Mouse (Mus musculus): ENCODE measurements around the gene Dapk2. TPM values are rescaled to one million over a fixed set of nuclear protein-coding genes. Genes with fewer than 3 reads are reported as not detected.

The Dapk2 gene
- total RNA-seq, 2 experiments from 2014 or later = 0.83 to 0.84 TPM

DNA sequence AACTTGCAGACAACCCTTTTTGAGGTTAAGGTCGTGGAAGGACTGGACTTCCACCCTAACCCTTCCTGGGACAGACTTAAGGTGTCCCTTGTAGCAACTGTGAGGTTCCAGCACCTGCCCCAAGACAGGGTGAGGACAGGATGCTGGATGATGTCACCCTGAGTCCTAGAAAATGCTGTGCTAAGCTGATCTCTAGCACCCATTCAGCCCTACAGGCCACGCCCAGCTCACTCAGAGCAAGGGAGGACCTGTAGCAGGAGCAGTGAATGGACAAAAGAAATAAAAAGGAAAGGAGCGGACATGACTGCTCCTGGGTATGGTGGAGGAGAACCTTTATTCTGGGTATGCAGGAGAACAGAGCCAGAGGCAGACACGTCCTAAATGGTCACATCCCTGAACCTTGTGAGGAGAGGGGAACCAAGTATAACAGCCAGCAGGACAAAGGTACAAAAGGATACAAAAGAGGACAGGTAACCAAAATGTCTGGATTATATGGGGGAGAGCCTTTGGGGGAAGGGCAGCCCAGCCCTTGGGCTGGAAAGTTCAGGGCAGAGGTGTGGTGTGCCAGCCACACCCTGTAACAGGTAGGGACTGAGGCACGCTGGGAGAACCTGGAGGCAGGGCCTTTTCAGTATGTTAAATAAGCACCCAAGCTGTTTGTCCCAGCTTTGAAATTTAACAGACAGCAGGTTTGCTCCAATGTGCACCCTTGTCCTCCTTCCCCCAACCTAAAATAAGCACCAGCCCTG is 67.9 kb downstream of the Dapk2 start:
- peak; percentile 50; the same call in 1 of the 2 replicates for ATAC-seq (replicated peaks; ENCODE audit: poor library complexity)

DNA sequence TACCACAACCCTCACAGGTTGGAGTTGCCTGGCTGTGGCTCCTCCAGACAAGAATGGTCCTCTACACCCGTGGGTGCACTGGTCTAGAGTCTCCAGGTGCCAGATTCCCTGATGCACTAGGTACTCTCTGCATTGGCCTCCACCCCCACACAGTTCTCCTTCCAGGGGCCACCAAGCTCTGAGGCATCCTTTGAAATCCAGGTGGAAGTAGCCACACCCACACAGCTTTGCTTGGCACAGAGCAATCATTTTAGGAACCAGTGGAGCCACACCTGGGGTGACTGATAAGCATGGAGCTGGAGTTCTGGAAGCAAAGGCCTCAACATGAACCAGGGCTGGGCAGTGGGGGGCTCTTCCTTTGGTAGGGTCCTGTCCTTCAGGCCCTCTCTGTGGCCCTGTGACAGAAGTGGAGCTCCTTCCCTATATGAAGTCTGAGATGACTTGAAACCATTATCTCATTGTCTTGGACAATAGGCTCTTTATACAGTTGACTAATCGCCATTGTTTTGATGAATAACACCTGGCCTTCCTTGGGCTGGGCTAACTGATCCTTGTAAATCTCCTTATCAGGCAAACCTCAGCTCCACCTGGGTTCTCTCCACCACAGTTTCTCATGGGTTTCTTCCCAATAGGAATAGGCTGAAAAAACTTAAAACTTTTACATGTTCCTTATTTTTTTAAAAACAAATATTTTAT is 70.6 kb downstream of the Dapk2 start:
- ATAC-seq (replicated peaks; ENCODE audit: poor library complexity) = 0 out of 2 replicates have a peak, but pooled peaks have one; percentile 4

DNA sequence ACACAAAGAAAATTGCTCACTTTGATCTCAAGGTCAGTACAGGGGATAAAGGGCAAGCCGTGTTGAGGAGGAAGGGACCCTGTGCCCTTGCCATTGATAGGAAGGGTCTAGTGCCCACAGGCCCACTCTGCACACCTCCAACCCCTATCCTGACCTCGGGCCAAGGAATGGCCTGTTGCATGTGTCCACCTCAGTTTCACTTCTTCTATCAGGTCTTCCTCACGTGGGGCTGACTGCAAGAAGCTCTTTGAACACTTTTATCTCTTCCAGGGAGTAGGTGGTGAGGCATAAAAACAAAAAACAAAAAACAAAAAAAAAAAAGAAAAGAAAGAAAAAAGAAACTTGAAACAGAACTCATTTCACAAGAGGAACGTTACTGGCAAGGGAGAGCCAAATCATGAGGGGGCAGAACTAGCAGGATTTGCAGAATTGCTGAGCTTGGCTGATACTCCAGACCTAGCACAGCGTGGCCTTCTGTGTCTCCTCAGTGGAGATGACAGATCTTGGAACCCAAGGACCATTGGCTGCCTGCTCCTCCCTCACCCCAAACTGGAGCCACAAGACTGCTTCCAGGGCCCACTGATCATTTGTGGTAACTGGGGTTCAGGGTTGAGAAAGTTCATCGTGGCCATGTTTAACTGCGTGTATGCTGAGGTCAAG is 73.9 kb downstream of the Dapk2 start:
- ATAC-seq (replicated peaks; ENCODE audit: poor library complexity) = peak; percentile 31; the same call in 1 of the 2 replicates

DNA sequence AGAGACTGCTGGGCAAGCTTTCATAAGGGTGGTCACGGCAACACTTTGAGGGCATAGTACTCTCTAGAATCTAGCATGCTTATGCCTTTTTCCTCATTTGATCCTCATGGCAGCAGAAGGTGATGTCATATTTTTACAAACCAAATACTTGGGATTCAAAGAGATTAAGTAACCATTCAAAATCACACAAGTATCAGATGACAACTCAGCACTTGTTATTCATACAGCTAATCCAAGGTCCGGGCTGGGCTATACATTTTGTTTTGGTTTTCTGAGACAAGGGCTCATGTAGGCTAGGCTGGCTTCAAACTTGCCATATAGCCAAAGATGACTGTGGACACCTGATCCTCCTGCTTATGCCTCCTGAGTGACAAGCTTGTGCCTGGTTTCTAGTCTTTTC is 78.6 kb downstream of the Dapk2 start:
- no peak for ATAC-seq (replicated peaks; ENCODE audit: poor library complexity)

DNA sequence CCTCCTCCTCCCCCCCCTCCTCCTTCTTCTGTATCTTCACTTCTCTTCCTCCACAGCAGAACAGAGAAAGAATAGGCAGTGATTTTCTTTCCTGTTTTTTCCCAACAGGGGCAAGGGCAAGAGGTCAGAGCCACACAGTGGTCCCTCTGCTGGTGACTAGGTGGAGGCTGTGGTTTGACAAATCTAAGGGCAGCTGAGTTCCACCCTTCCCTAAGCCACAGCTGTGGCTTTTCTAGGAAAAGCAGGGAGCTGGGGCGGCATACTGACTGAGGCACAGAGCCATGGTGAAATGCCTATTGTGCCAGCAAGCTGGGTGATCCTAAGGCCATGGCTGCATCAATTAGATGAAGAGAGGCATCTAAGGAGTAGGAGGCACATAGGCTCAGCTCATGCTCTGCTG is 79.7 kb downstream of the Dapk2 start:
- no peak for ATAC-seq (replicated peaks; ENCODE audit: poor library complexity)

DNA sequence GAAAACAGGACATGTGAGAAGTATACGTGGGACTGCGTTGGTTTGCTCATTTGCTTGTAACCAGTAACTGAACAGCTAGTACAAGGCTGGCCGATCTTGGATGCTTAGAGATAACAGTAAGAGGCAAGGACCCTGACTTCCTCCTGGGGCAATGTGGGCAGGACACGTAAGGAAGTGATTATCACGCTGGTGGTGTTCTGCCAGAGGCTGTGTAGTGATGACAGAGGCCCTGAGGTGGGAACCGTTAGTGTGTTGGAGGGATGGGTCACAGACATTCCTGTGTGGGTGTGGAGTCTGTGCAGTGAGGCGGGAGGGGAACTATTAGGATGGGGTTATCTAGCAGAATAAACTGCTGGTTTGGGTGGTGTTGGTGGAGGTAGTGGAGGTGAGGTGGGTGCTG is 81.2 kb downstream of the Dapk2 start:
- ATAC-seq (replicated peaks; ENCODE audit: poor library complexity) = peak; percentile 87

DNA sequence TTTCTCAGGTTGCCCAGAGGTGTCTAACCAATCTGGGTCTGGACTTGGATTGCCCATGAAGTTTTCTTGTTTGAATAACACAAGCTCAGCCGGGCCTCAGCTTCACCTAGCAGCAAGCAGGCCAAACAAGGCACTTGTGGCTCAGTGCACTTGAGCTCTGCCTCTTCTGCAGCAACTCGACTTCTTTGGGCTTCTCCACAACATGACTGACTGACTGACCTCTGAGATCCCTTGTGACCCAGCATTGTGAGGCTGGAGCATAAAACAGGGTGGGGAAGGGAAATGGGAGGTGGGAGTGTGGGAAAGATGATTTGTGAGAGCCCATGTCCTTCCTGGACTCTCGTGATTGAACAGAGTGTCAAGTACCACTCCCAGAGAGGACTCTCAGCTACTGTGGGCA is 81.7 kb downstream of the Dapk2 start:
- no peak for ATAC-seq (replicated peaks; ENCODE audit: poor library complexity)

DNA sequence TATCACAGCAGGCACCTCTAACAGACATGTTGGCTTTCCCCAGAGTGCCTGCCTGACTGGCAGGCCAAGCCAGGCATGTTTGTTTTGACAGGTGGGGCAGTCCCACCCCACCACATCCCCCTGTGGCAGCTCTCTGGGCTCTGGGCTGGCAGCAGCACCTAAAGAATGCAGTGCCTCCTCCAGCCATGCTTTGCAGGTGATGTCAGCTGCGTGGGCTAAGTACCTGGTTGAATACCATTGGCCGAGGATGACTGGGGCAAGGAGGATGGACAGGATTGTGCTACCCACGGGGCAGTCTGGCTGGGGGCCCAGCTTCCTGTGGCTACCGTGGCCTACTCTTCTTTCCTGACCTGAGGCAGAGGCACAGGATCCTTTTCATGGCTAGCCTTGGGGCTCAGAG is 82.5 kb downstream of the Dapk2 start:
- ATAC-seq (replicated peaks; ENCODE audit: poor library complexity) = no peak

DNA sequence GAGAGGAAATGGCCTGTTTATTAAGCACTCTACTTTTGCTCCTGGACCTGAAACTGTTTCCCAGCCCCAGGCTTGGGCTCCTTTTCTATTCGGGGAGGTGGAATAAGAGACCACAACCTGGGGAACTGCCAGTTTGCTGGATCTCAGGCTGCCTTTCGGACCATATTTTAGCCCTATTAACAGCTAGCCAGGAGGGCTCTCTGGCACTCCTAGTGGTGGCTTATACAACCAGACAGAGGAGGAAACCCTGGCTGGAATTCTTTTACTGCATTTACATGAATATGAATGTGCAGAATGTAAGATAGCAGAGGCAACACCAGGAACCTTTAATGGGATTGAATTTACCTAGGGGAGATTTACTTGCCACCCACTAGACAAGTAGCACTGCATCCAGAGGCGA is 83.0 kb downstream of the Dapk2 start:
- ATAC-seq (replicated peaks; ENCODE audit: poor library complexity) = peak; percentile 56

DNA sequence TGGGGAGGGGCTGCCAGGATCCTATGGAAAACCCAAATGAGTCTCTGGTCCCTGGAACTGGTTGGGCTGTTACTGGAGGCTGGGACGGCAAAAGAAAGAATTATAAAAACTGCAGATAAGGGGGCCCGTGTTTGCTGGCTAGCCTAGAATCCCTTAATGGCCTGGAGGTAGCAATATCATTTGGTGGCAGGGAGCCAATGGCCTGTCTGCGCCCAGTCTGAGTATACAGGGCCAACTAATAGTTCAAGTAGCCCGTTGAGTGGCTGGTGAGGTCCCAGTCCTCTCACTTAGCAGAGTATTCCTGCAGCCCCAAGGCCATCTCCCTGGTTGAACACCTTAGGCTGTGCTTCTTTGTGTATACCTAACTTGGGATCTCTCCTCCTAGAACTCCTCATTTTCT is 83.7 kb downstream of the Dapk2 start:
- ATAC-seq (replicated peaks; ENCODE audit: poor library complexity) = no peak

DNA sequence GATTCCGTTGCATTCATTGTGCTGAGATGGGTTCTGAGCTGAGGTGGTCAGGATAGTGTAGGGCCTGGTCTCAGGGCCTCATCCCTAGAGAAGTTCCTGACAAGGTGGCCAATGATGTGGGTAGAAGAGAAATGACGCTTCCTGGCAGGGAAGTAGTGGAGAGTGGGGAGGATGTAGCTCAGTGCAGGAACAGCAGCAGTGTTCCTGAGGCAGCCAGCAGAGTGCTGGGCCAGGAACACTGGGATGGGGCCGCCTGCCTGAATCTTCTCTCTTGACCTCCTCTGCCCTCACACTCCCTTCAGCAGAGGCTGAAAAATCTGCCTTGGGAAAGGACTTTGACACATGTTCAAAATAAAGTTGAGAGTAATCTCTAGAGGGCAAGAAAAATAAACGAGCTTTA is 85.2 kb downstream of the Dapk2 start:
- ATAC-seq (replicated peaks; ENCODE audit: poor library complexity) = no peak

DNA sequence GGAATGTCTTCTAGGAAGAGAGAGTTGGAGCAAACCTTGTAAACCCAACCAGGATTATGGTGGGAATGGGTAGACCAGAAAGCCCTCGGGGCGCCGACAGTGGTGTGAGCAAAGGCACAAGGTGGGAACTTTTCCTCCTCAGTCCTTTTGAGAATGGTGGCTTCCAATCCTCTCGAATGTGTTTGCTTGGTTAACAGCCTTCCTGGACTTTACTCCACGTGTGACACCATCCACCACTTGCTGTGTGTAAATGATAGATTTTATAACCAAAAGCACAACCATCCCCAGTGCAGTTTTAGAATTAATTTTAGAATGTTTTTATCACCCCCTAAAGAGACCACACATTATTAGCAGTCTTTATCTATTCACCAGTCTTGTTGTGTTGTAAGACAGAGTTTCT is 86.1 kb downstream of the Dapk2 start:
- no peak for ATAC-seq (replicated peaks; ENCODE audit: poor library complexity)

DNA sequence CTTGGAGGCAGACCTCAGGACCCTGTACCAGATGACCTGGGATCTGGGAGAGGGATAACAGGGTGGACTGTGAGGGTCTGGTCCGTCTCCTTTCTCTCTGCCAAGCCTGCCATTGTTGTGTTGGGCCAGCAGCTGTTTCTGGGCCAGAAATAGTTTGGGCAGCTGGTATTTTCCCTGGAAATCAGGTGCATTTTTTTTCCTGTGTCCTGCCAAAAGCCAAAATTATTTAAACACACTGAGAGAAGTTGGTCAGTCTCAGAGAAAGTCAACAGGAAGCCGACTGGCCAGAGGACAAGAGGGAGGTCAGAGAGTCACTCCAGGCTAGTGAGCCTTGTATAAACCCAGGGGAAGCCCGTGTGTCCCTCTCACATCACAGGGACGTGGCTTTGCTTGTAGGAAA is 87.7 kb downstream of the Dapk2 start:
- ATAC-seq (replicated peaks; ENCODE audit: poor library complexity) = no peak

DNA sequence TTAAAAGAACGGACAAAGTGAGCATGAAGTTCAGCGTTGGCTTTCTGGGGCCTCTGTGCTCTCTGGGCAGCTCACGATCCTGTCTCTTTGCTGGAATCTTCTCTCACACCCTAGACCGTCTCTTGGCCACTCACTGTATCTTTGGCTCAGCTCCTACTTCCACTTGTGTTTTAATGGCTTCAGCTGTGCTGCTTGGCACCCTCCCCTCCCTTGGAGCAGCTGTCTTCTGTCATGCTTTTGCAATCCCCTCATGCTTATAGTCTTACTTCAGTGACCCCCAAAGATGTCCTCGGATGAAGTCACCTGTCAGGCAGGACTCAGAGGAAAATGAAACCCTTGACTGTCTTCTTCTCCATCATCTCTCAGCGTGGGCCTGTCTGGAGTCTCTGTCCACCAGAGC is 91.3 kb downstream of the Dapk2 start:
- ATAC-seq (replicated peaks; ENCODE audit: poor library complexity) = no peak

DNA sequence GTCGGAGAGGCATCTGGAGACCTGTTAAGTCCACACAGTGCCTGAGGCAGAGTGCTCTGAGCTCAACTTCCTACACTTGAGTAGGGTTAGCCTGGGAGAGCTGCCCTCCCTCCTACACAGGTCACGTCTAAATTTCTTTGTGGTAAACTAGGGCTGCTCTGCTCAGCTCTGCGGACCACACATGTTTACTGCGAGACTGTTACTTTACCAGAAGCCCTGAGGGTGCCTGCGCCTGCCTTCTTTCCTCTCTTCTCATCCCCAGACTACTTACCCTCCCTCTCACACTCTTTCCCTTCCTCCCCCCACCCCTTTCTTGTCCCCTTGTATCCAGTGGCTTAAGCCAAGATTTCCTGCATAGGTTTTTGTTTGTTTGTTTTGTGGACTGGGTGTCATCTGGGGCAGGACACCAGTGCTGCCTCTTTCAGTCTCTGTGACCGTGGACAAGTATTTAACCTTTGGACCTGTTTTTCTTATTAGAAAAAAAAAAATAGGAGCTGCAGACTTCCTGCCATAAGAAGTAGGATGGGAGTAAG is 93.2 kb downstream of the Dapk2 start:
- ATAC-seq (replicated peaks; ENCODE audit: poor library complexity) = no peak

DNA sequence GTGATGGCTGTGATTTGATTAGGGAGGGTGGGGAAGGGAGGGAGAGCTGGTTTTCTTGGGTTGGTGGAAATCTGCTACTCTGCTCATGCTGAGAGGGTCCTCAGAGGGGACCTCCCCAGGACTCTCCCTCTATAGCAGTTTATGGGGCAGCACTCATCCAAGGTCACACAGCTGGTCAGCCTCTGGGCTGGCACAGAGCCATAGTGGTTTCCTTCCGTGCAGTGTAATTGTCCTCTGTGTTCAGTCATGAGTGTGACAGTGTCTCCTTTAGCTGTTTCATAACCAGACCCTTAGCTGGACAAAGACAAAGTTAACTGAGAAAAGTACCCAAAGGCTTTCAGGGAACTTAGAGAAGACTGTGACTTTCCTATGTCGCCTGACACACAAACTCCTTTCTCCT is 103.7 kb downstream of the Dapk2 start:
- no peak for ATAC-seq (replicated peaks; ENCODE audit: poor library complexity)

DNA sequence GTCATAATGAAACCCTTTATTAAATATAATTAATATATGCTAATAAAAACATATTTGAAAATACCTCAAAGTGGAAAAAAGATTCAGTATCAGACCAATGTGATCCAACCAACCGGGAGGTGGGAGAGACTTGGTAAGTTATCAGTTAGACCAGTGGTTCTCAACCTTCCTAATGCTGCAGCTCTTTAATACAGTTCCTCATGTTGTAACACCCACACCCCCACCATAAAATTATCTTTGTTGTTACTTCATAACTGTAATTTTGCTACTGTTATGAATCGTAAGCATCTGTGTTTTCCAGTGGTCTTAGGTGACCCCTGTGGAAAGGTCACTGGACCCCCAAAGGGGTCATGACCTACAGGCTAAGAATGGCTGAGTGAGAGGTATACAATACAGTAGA is 105.7 kb downstream of the Dapk2 start:
- no peak for ATAC-seq (replicated peaks; ENCODE audit: poor library complexity)

DNA sequence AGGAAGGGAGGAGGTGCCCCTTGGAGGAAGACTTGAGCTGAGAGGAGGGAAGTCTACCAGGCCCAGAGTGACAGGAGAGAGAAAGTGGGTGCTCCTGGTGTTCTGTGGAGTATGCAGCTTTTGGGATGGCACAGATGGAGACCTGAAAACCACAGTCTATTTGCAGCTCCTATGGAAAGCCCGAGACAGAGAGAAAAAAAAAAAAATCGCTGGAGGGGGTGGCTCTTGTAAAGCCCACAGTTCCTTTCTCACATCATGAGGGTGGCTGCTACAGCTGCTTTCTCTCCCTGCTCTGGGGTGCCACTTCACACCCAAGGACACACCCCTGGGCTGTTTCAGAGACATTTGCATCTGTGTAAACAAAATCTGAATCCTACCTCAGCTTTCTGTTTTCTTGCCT is 107.6 kb downstream of the Dapk2 start:
- ATAC-seq (replicated peaks; ENCODE audit: poor library complexity) = no peak

DNA sequence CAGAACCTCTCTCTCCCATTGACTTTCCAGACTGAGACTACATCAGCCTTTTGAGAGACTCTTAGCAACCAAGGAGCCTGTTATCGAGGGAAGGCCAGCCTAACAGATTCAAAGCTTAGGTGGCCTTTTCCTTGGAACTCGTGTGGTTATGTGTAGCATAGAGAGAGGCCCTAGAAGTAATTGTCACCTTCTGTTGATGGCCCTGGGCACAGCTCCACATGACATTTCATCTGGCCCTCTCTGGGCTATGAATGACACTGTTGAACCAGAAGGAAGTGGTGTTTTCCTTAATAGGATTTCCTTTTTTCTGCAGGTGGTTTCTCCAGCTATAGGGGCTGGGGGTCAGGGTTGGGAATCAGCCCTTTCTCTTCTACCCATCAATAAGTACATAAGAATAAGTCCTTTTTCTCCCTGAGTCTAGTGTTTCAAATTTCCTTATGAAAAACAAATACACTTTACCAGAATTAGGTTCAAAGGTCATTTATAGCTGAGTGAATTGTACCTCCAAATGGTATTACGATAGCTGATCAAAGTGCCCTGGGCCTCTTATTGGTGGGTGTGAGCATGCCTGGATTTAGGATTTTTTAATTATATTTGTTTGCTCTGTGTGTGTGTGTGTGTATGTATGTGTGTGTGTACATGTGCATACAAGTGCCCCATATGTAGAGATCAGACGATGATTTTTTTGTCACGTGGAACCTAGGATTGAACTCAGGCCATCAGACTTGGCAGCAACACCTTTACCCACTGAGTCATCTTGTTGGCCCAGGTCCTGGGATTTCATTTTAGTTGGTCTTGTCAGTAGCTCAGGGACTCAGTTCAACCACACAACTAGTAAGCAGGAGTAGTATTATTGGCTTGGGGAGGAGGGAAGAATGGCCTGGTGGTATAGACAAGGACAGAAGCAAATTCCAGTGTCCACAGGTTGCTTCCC is 108.5 kb downstream of the Dapk2 start:
- ATAC-seq (replicated peaks; ENCODE audit: poor library complexity) = no peak

DNA sequence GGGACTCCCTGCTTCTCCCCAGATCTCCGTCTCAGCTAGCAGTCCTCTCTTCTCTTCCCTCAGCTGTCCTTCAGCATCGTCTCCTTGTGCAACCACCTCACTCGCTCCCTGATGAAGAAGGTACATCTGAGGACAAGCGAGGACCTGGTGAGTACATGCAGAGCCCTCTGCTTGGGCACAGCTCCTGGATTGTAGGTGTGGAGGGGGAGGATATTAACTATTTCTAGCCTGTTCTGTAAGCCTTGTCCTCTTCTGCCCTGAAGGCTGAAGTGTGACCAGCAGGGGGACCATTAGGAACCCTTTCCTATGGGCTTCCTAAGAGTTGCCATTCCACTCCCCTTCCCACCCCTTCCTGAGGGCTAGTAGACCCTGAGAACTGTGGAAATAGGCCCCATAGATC is 110.8 kb downstream of the Dapk2 start:
- no peak for ATAC-seq (replicated peaks; ENCODE audit: poor library complexity)

DNA sequence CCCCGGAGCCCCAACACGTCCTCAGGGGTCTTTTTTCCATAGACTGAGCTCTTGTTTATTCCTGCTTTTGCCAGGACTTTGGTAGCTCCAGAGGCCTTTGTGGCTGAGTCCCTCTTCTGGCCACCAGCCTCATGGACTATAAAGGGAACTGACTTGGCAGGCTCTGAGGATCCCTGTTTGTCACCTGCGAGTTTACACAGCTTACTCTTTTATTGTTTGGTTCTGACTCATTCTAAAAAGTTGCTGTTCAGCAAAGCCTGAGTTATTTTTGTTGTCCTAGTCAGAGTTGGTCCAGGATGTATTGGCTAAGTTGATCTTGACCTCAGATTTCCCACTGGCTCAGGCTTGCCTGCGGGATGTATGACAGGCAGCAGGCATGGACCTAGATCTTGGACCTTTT is 112.0 kb downstream of the Dapk2 start:
- ATAC-seq (replicated peaks; ENCODE audit: poor library complexity) = no peak

Data from megakaryocyte progenitor cell, adult 5-6 weeks (primary cell).